Mouse (Mus musculus) embryo, embryonic 11.5 days (tissue): ENCODE data around the gene Col9a3.
A peak's percentile ranks its signal among the peaks of the same experiment; 100 is the strongest.

Source experiments
- DNase-seq: peaks from one replicate; pipeline ENCODE4 v3.0.0-alpha.2; 2012; ENCODE audit warnings: low read depth, low spot score

Gene Col9a3

DNA sequence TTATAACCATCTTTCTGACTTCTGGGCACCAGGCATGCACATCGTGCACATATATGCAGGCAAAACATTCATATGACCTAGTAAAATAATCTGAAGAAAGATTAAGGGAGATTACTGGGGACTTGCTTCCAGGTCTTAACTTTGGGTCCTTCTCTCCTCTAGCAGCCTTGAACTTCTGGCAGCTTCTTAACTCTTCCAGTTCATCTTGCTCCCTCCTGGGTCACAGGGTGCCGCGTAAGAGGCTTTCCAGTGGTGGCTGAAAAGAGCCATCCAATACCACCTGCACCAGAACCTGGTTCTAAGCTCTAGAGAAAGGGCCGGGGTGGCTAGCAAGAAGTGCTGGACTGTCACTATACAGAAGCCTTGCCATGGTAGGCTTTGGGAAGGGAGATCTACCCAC lies at the start of gene Col9a3:
TSS of gene Col9a3 (plus strand) at position 301 of the 400 bp plus-strand sequence.
- no peak for DNase-seq

DNA sequence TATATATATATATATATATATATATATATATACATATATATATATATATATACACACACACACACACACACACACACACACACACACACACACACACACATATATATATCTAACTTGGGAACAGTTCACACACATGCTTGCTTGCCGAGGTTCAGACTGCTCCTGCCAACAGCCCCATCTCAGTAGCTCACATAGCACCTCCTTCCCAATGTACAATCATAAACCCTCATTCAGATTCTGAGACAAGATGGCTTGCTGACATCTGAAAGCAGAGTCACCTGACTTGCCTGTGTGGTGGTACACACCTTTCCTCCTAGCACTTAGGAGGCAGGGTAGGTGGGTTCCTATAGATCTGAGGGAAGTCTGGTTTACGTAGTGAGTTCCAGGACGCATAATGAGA lies 45.2 kb upstream of the Col9a3 start:
- DNase-seq: no peak

DNA sequence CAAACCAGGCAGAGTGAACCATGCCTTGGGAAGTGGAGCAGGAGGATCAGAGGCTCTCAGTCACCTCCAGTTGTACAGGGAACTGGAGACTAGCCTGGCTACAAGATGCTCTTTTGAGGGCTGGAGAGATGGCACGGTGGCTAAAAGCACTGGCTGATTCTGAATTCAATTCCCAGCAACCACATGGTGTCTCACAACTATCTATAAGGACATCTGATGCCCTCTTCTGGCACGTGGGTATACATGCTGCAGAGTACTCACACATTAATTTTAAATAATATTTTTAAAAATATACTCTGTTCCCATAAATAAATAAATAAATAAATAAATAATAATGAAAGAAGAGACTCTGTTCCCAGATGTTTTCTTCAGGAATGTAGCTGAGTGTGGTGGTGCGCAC lies 42.4 kb upstream of the Col9a3 start:
- no peak for DNase-seq

DNA sequence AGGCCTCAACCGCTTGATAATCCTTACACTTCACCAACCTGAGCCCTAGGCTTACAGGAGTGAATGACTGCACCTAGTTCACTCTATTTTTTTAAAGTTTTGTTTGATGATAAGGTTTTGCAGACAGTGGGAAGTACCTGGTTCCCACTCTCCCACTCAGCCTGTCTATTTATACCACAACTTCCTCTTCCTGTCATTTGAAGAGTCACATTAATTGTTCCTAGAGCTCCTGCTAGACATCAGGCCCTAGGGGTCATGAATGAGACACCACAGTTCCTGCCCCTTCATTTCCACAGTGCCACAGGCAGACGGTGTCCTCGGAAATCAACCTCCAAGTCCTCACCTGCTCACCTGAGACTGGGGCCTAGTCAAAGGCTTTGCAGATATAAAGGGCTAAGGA lies 41.1 kb upstream of the Col9a3 start:
- DNase-seq: no peak

DNA sequence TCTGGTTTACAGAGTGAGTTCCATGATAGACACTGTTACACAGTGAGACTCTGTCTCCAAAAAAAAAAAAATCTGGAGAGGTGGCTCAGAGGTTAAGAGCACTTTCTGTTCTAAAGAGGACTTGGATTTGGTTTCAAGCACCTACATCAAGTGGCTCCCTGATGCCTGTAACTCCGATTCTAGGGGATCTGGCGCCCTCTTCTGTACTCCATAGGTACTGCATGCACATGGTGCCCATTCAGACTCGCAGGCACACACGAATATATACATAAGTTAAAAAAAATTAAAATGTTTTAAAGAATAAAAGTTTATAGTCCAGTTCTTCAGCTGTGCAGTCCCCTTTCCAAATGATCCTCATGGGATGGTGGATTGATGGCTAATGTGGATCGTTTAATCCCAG lies 37.3 kb upstream of the Col9a3 start:
- DNase-seq: no peak

DNA sequence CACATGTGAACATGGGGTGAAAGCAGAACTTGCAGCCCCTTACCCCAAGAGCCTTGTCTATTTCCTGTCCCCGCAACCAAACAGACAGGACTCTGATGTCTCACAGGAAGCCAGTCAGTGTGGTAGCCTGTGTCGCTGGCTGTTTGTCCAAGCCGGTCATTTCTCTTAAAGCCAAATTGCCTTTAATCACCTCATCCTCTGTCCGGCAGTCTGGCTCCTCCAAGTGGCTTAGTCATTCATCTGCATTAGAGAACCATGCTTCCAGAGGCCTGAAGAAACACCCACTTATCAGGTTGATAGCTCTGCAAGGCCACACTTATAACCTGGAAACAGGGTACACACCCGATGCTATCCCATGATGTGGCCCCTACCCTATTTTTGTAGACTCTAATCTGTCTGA lies 35.4 kb upstream of the Col9a3 start:
- no peak for DNase-seq

DNA sequence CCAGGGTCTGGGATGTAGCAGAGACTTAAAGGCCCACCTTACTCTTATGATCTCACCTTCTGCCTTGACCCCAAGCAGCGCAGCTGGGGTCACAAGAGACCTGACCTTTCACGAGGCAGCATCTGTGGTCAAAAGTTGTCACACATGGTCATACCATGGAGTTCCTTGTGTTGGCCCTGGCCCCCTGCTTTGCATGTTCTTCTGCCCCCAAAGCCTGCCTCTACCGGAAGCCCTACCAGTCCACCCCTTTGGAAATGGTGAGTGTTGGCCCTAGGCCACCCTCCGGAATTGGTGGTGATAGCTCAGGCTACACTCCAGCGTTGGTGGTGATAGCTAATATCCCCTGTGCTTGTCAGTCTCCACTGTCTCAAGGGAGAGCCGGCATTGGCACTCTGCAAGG lies 34.3 kb upstream of the Col9a3 start:
- no peak for DNase-seq

DNA sequence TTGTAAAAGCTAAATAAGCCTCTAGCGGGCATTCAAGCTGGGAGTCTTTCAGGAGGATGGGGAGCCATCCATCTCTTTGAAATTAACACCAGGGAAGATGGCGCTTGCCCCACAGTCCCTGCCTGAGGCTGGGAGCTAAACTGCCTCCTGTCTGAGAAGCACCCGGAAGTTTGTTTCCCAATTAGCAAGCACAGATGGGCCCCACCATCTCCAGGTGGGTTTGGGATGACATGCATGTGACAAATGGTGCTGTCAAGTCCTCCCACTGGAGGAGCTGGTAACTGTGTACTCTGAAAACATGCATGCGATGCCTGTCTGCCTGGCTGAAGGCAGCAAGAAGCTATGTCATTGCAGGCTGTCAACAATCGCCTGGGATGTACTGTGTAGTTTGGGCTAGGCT lies 33.7 kb upstream of the Col9a3 start:
- DNase-seq: no peak

DNA sequence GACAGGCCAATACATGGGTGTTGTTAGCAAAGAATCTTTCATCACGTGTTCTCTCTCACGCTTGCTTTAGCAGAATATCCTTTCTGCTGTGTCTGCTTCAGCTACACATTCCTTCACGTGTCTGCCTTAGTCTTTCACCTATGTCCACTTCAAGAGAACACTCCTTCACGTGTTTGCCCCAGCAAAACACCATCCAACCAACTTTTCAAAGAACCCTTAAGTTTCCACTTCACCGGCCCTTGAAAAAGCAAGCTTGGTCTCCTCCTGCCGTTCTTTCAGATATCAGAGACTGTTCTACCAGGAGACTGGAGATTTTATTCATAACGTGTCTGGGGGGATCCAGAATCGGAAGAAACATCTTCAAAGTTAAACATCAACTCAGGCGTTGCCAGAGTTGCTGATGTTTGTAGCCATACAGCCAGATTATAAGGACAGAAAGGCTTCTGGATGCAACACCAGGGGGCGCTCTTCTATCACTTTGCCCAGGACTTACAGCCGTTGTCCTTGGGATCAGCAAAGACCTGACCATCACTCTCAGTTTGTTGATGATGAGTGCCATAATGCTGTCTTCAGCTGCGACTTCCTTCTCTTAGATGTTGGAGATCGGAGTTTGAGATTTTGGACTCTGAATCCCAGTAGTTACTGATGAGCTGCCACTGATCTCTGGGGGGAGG lies 31.2 kb upstream of the Col9a3 start:
- peak; percentile 57 for DNase-seq

DNA sequence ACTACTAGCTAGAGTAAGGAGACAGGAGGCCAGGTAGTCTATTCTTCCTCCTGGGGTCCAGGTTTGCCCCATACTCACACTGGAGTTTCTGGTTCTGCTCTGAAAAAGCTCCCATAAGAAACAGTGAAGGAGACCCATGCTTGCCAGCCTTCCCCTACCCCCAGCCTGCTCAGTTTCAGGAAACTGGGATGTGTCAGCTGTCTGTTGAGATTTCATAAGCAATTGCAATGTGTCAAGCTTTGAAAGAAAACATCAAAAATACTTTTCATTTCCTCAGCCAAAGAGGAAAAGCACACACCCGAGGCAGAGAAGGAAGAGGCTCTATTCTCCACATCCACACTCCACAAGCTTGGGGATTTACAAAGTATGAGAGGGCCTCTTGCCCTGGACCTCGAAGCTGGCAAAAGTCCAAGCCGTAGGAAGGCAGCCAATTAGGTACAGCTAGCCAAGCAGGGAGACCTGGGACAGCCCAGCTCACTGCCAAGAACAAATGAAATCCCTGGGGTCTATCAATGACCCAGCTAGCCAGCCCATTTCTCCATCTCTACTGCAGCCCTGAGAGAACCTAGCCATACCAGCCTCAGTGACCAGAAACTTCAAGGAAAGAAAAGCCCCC lies 28.5 kb upstream of the Col9a3 start:
- no peak for DNase-seq

DNA sequence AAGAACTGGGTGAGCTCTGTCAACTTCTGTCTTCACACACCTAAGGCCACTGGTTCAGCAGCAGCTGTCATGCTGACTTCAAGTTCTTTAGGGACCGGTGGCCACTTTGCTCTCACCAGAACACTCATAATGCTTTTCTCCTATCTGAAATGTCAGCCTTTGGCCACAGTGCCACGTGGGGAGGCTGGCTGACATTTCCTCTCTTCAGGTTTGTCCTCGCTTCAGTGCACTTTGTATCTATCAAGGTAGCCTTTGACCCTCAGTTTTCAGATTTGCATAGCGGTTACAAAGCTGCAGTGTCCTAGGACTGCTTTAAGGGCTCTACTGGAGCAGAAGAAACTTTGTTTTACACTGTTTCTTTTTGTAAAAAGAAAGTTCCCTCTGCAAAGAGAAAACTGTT lies 21.1 kb upstream of the Col9a3 start:
- DNase-seq: no peak

DNA sequence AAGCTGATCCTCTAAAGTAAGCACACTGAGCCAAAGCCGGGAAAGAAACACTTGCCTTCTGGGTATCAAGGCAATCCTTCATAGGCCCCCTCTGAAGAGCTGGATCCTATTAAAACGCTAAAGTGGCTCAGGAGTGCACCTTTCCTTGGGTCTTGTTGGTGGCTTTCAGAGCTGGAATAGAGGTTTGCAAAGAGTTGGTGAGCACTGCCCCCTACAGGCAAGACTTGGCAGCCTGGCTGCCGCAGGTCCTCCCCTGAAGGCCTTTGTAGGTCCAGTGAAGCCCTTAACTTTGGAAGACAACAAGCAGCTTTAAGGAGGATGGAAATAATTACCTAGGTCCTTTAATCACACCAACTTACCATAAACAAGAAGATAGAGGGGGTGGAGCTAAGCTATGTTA lies 18.9 kb upstream of the Col9a3 start:
- DNase-seq: peak; percentile 62

DNA sequence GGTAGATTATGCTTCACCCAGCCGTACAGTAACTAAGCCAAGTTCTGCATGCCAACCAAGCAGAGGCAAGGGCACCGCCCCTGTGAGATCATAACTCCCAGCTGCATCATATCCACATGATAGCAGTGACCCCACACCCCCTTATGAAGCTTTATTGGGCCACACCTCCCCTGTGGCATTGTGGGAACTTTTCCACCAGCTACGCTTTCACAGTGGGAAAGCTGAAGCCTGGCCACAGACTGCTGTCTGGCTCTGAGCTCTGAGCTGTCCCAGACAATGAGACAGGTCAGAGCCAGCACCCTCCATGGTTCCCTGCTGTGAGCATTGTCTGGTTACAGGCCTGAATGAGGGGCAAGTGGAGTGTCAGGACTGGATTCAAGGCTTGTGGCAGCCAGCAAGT lies 16.6 kb upstream of the Col9a3 start, which contains the start of gene Mrgbp:
TSS of gene Mrgbp (plus strand) at position 303 of the 400 bp plus-strand sequence.
- no peak for DNase-seq

DNA sequence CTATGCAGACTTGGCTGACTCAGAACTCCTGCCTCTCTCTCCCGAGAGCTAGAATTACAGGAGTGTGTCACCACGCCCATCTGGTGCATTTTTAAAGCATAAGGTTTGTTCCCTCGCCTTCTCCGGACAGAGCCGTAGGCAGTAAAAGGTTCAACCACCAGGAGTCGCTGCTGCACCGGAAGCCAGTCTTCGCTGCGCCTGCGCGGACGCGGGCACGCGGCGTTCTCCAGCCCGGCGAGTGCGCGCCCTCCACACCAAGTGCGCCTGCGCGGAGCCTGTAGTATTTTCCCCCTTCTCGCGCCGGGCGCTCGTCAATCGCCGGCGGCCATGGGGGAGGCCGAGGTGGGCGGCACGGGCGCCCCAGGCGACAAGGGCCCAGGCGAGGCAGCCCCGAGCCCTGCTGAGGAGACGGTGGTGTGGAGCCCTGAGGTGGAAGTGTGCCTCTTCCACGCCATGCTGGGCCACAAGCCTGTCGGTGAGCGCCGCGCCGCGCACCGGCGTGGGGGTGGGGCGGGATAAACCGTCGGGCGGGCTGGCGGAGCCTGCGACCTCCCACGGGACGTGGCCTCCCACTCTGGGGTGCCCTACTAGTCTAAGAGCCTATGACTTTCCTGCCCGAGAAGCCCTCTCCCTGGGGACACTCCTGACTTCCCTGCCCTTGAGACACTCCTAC lies 15.0 kb upstream of the Col9a3 start:
- DNase-seq: peak; percentile 92

DNA sequence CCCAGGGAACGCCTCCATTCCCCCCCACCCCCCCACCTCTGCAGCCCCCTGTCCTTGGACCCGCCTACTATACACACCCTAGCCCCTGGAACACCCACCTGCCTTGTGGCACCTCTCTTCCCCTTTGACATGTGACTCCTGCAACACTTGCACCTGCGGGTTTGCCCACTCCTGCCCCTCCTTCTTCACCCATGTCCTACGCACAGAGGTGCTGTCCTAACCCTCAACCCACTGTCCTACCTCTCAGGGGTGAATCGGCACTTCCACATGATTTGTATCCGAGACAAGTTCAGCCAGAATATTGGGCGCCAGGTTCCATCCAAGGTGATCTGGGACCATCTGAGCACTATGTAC lies 14.5 kb upstream of the Col9a3 start:
- no peak for DNase-seq

DNA sequence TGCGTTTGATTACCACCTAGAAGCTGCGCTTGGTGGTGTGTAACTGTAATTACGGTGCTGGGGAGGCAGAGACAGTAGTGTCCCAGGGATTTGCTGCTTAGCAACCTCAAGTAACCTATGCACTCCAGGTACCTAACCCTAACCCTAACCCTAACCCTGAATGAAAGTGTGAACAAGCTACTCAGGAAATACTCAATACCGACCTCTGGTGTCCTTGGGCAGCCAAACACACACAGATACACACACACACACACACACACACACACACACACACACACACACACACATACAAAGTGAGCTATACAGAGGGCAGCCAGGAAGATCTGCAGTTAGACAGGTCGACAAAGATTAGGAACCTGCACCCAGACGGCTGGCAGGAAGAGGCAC lies 8.9 kb upstream of the Col9a3 start:
- no peak for DNase-seq

DNA sequence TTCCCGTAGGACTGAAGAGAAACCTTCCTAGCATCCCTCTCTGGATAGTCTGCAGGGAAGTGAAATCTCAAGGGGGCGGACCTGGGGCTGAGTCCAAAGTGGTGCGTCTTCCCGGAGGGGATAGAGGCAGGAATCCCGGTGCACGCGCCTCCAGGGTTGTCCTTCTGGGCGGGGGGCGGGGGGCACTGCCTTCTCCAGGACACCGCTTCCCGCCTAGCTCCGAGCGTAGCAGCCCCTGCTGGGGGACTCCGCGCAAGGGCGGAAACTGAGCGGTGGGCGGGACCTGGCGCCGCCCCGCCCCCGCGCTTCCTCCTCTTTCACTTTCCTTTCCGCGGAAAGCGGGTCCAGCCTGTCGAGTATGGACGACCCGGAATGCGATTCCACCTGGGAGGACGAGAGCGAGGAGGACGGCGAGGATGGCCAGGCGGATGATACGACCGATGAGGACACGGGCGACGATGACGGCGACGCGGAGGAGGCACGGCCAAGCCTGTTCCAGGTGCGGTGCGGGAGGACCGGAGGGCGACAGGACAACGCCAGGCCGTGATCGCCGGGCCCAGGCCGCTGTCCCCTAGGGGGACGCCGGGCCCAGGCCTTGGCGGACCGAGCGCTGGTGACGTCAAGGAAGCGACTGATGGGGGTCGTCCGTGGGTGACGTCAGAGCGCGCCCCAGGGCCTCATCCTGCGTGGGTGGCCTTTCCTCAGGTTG lies 8.3 kb upstream of the Col9a3 start, which contains the start of gene Ogfr:
TSS of gene Ogfr (plus strand) at position 123 of the 709 bp plus-strand sequence.
- peak; percentile 77 for DNase-seq

DNA sequence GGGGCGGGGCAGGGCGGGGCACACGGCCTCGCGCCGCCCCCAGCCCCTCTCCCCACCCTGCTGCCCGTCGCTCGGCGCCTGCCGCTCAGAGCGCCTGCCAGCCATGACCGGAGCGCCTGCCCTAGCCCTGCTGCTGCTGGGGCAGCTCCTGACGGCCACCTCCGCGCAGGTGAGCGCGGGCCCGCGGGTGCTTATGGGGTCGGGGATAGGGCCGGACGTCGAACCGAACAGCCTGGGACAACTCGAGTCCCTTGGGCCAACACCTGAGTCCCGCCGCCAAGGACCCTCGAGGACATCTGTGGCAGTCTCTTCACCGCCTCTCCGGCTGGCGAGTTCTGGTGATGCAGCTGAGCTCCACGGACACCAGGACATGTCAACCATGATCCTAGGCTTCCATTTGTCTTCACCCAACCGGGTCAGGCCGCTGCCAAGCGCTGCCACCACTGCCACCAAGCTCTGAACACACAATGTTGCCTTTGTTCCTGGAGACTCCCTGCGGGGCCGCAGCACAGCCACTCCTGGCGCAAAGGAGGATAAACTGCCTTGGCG lies 641 bp downstream of the Col9a3 start:
- no peak for DNase-seq

DNA sequence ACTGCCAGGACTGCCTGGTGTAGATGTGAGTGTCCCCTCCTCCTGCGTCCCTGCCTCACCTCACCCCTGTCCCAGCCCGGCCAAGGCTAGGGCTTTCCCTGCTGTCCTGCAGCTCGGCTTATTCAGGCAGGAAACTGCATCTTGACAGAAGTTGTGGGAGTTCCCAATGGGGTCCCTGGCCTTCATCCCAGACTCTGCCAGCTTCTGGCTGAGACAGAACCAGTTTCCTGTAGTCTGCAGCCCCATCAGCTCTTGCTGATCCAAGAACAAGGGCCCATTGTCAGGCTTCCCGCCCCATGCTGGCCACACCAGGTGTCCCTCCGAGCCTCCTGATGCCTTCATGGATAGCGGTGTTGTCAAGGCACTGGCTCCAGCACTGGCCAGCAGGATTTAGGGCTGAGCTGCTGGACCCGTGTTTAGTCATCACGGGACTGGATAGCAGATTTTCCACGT lies 3.0 kb downstream of the Col9a3 start:
- DNase-seq: no peak

DNA sequence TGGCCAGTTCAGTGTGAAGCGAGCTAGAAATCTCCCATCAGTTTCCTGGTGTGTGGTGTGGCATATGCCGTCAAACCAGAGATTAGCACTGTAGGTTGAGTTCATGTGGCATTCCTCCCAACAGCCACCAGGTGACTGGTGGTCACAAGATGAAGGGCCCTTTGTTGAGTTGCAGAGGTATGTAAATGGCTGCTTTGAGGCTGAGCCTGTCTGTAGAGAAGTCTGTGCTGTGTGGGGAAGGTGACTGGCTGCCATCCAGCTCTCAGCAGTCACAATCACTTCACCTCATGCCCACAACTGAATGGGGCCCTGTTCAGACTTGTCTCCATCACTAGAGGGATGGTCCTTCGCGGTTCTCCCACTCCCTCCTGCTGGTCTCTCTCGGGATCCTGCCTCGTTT lies 7.2 kb downstream of the Col9a3 start:
- DNase-seq: no peak

DNA sequence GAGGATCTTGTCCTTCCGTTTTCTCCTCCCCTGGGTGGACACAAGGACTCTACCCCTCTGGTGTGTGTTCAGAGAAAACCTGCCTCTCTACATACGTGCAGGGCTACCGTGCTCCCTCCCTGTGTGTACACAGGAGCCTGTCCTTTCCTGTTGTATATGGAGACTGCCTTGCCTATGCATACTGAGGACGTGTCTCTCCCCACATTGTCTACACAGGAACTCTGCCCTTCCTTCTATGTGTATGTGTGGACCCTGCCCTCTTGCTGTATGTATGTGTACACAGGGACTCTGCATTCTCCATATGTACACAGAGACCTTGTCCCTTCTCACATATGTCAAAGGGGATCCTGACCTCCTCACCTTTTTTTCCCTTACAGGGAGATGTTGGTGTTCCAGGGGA lies 12.7 kb downstream of the Col9a3 start:
- no peak for DNase-seq

DNA sequence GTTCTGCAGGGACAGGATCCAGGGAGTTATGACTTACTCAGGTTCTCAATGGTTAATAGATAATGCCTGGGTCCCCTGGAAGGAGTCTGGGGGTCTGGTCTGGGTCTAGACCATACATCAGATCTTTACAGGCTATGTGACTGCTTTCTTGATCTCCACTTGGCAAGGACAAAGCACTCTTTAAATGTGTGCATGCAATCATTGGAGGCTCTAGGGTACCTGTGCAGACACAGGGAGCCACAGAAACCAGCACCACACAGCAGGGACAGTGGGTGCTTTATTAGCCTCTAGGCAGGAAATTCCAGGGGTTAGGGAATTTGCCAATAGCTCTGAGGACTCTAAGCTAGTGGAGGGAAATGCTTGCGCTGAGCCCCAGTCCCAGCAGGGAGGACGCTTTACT lies 14.3 kb downstream of the Col9a3 start:
- DNase-seq: no peak
